Mouse (Mus musculus): ENCODE data around the gene Gm21789. TPM values are rescaled to one million over a fixed set of nuclear protein-coding genes. Genes with fewer than 3 reads are reported as not detected.
"Not testable (repeated sequence)": the region's sequence is repeated elsewhere in the genome, so short reads cannot be mapped to it uniquely, and the experiment has no call there.

Gm21789 gene
- not detected for total RNA-seq (2021)
- long read RNA-seq, result 0 reads

GRCm38 (mm10) chrX:32941468-32941867 lies at the start of gene Gm21789:
Gene Gm21789 (plus strand): TSS chrX:32941768.
- DNase-seq (ENCODE audit: low spot score in 2 of 2), result not testable (repeated sequence)

- not testable (repeated sequence) for DNase-seq (ENCODE audit: low spot score in 2 of 2)
These were observed 47.2 kb upstream of the Gm21789 start, which contains the start of gene Btbd35f30 for GRCm38 (mm10) chrX:32894325-32894724. Gene Btbd35f30 (plus strand): TSS chrX:32894625.

- not testable (repeated sequence) for DNase-seq (ENCODE audit: low spot score in 2 of 2)
These were observed 32.0 kb downstream of the Gm21789 start, which contains the start of gene Btbd35f5 for GRCm38 (mm10) chrX:32973597-32973996. Gene Btbd35f5 (plus strand): TSS chrX:32973897.

Other genes starting within 250 kb of the Gm21789 start
- not detected for gene Btbd35f21, start 215.7 kb upstream of the Gm21789 start, total RNA-seq (2021)
- gene Btbd35f30, start 47.1 kb upstream of the Gm21789 start, total RNA-seq (2021), result not detected
- not detected for gene Btbd35f5, start 32.1 kb downstream of the Gm21789 start, total RNA-seq (2021)